Mouse (Mus musculus) spleen, adult 2 months (tissue): ENCODE results near the gene Gm43302. TPM values are rescaled to one million over a fixed set of nuclear protein-coding genes. Genes with fewer than 3 reads are reported as not detected.

Experiments
- DNase-seq, 2 experiments: peaks; one replicate each; pipeline versions ENCODE4 v3.0.0 to v3.0.0-alpha.2; 2012 to 2021; ENCODE audit warnings: low spot score in 2 of 2, low read depth in 1 of 2
- H3K27ac ChIP-seq: fragments of 200-500 bp; 2 replicates; pipeline ENCODE4 v1.5.1; 2012; ENCODE audit warnings: low read length, inconsistent platforms; ENCODE audit not compliant: insufficient read depth
- H3K27me3 ChIP-seq: fragments of 200-500 bp; 2 replicates; pipeline ENCODE4 v1.6.1; 2012; ENCODE audit warnings: mild to moderate bottlenecking, moderate library complexity, low read length, inconsistent platforms; ENCODE audit not compliant: control insufficient read depth, insufficient read depth
- H3K36me3 ChIP-seq: fragments of 200-500 bp; 2 replicates; pipeline ENCODE4 v1.6.1; 2012; ENCODE audit warnings: mild to moderate bottlenecking, low read length, inconsistent platforms; ENCODE audit not compliant: control insufficient read depth, insufficient read depth
- H3K4me1 ChIP-seq: fragments of 200-500 bp; 2 replicates; pipeline ENCODE4 v1.6.1; 2011; ENCODE audit warnings: inconsistent platforms; ENCODE audit not compliant: control insufficient read depth, insufficient read depth, insufficient read length
- H3K4me3 ChIP-seq: fragments of 200-500 bp; 2 replicates; pipeline ENCODE4 v1.5.1; 2011; ENCODE audit warnings: mild to moderate bottlenecking, inconsistent platforms; ENCODE audit not compliant: insufficient read depth, insufficient read length; ENCODE audit errors: extremely low read depth
- CTCF ChIP-seq: fragments of 200-500 bp; IDR thresholded peaks from 2 replicates; pipeline ENCODE4 v1.5.1; 2011; ENCODE audit warnings: mild to moderate bottlenecking, inconsistent platforms; ENCODE audit not compliant: insufficient read depth, insufficient read length, insufficient replicate concordance; ENCODE audit errors: extremely low read depth
- POLR2A ChIP-seq: fragments of 200-500 bp; IDR thresholded peaks from 2 replicates; pipeline ENCODE4 v1.6.1; 2011; ENCODE audit warnings: low read depth, low read length, inconsistent platforms
- polyA plus RNA-seq: library from polyadenylated mRNA; depleted of rRNA; stranded (reverse); fragments of >200 nt; gene quantifications from 2 replicates; pipeline ENCODE4 v1.2.3, GENCODE M21; 2012; rRNA removed

Gm43302 gene
- polyA plus RNA-seq, 1 experiment = 1.0 TPM

GRCm38 (mm10) chr5:105181446-105181845 lies 112.0 kb downstream of the Gm43302 start:
- Histone ChIP-seq H3K27me3 (no peaks in the 10 kb centered on the region), H3K36me3 (no peaks in the 10 kb centered on the region), H3K4me1 (no peaks in the 10 kb centered on the region), H3K4me3 (no peak overlapping the region), H3K27ac (no peak overlapping the region)
- DNase-seq = no peak
- no peak for TF ChIP-seq POLR2A
- TF ChIP-seq CTCF = no peak

Other genes with a start within 250 kb of the Gm43302 start
- 10.8 and 15.7 TPM in 2 replicates for gene Gbp9, start 154.2 kb downstream of the Gm43302 start, polyA plus RNA-seq
- gene Gbp8, start 154.2 kb downstream of the Gm43302 start, polyA plus RNA-seq = 9.8 and 12.8 TPM in 2 replicates
- 21.3 and 30.8 TPM in 2 replicates for gene Gbp4, start 154.1 kb downstream of the Gm43302 start, polyA plus RNA-seq
- gene Gbp10, start 54.2 kb downstream of the Gm43302 start, polyA plus RNA-seq = 1.1 and 1.9 TPM in 2 replicates
- gene Gbp6, start within 50 bp of the Gm43302 start, polyA plus RNA-seq = 2.8 and 3.7 TPM in 2 replicates
- gene Lrrc8b, start 122.1 kb upstream of the Gm43302 start, polyA plus RNA-seq = 3.0 and 4.1 TPM in 2 replicates
- gene Lrrc8c, start 225.7 kb upstream of the Gm43302 start, polyA plus RNA-seq = 33.9 and 41.0 TPM in 2 replicates